Mouse (Mus musculus): ENCODE data around the gene Tmem72.

- TF ChIP-seq ZMIZ1 (IDR thresholded peaks at IDR 0.05; ENCODE audit: low read depth, low read length) = no peak
- TF ChIP-seq RCOR1 (IDR thresholded peaks at IDR 0.05; ENCODE audit: low read depth, low read length) = no peak
- TF ChIP-seq CTCF (IDR thresholded peaks at IDR 0.05 in 2 of 3, conservative IDR thresholded peaks at IDR 0.05 in 1 of 3; ENCODE audit: control insufficient read depth in 1 of 3, insufficient read depth in 1 of 3, low read depth in 2 of 3, low read length in 3 of 3, poor library complexity in 1 of 3, severe bottlenecking in 1 of 3) = no peak
- TF ChIP-seq POLR2AphosphoS2 (IDR thresholded peaks at IDR 0.05; ENCODE audit: low read length) = no peak
- TF ChIP-seq MEF2A (IDR thresholded peaks at IDR 0.05; ENCODE audit: extremely low read depth, insufficient replicate concordance, low read depth, low read length, poor library complexity, severe bottlenecking) = no peak
- no peak for TF ChIP-seq POLR2A (IDR thresholded peaks at IDR 0.05; ENCODE audit: control insufficient read depth in 1 of 2, insufficient read depth in 1 of 2, low read depth in 1 of 2, low read length in 2 of 2, poor library complexity in 1 of 2)
- no peak for TF ChIP-seq EP300 (IDR thresholded peaks at IDR 0.05; ENCODE audit: low read depth in 1 of 2, low read length in 2 of 2)
- TF ChIP-seq MAFK (IDR thresholded peaks at IDR 0.05; ENCODE audit: borderline replicate concordance, low read depth, low read length) = no peak
These were observed 45.7 kb downstream of the Tmem72 start for GRCm38 (mm10) chr6:116671031-116671430.
